Mouse (Mus musculus) adrenal gland, adult (tissue): ENCODE results near the gene Naaa.

Experiments used
- DNase-seq, 2 experiments: peaks; one replicate each; pipeline ENCODE4 v3.0.0; 2022 to 2023; ENCODE audit warnings: low spot score in 1 of 2; ENCODE audit not compliant: inconsistent age in 2 of 2

The Naaa gene

DNA sequence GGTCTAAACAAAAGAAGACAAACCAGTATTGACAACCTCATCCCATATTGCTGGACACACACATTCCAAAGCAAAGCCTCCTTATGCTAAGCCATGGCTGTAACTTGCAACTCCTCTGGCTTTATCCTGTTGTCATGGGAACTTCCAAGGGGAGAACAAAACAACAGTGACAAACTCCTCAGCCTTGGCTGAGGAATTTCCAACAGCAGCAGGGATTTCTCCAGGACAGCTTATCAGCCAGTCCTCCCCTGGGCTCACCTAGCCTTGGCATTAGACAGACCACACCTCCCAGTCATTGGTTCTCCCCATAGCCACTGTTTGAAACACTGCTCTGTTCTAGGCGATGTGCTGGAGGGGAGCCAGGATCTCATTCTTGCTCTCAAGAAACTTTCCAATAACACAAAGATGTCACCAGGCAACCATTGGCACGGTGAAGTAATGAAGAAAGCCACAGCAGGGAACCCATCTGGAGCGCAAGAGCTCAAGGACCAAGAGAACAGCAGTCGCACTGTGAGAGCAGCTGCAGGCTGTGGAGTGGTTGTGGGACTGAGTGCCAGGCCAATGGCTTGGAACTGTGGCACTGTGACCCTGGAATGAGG, 14.1 kb downstream of the Naaa start:
- DNase-seq, result peak; percentile 66 to 89

DNA sequence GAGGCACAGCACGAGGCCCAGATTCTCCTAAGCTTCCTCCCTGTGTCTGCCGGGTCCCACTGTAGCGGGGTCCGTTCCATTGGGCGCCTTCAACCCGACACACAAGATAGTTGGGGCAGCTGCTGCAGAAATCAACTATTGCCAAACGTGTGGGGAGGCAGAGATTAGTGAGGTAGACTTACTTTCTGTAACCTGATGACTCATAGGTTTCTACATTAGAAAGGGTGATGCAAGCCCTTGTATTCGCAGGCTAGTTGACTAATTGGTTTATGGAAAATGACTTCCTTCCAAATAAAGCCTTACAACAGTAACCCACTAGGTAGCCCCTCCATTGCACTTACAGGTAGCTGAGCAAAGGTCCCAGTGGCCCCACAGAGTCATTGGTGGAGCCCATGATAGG, 15.3 kb downstream of the Naaa start:
- DNase-seq, result peak in 1 of 2 experiments; percentile 44

DNA sequence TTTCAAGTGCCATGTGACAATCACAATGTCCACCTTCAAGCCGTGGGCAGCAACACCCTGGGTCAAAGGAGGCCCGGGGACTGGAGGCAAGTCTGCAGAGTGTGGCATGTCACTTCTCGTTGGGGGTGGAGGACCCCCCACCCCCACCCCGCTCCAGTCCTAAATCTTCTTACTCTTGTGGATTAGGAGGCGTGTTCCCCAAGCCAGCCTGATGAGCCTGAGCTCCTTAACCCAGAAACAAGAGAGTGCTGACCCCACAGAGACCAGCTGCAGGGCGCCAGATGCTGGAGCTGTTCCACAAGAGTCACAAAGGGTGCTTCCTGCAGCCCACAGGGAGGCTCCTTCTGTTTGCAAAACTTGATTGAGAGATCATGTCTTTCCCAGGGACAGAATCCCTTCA, 21.8 kb downstream of the Naaa start, which contains the start of gene Ppef2:
Ppef2 (minus strand) TSS at position 61 of the 400 bp plus-strand sequence.
- DNase-seq, result no peak

DNA sequence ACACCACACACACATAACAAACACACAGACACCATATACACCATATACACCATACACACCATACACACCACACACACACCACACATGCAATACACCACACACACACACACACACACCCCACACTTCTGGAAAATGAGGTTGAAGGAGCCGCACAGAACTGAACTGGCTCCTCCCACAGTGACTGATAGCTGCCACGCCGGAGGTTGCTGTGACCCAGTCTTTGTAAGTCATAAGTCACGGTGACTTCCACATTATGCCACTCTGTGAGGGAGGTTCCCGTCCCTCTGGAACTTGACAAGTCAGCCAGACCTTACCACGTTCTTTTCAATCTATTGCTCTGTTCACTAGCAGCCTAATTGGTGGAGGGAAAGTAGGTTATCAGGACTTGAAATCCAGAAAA, 23.5 kb downstream of the Naaa start:
- DNase-seq, result no peak

DNA sequence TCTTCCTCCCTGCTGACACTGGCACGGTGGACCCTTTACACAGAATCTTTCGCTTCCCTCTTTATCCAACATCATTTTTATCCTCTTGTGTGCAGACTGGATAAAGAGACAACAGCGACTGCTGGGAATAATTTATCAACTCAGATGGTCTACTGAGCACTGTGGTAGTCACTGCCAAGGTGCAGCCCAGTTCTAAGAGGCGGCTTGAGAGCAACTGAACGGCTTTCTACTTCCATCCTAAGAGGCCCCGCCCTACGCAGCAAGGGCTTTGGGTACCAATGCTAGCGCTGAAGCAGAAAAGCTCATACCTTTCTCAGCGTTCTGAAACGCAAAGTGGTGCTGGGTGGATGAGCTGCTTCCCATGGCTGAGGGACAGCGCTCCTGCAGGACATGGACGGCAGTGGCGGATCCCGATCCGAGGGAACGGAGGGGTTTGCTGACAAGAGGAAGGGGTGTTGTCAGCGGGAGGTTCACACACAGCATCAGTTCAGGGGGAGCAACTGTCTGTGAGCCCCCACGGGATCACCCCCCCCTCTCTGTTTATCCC, 25.1 kb downstream of the Naaa start:
- no peak for DNase-seq

DNA sequence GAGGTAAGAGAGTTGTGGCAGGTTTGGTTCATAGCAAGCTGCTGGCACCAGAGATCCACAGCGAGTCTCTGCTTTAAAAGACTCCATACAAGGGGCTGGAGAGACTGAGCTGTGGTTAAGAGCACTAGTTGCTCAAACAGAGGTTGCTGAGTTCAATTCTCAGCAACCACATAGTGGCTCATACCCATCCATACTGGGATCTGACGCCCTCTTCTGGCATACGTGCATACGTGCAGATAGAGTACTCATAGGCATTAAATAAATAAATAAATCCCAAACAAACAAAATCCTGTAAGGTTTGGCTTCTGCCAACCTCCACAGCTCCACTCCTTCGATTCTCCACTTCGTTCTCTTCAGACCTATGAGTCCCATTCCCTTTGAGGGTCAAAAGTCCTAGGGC, 25.9 kb downstream of the Naaa start:
- DNase-seq, result no peak

DNA sequence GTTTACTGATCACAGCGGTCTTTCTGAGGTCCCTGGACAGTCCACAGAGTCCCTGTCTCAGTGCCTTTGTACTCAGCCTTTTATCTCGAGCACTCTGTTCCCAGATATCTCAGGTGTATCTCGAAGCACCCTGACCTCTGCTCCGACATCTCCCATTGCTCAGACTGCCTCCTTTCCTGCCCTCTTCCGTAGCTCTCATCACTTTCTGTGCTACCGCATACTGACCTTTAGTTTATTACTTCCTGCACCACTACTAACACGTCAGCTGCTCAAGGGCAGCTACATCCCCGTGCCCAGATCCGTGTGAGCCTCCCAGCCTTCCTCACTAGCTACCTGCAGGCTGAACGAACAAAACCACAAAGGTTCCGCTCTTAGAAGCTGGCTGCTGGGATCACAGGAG, 29.4 kb downstream of the Naaa start:
- DNase-seq, result no peak

DNA sequence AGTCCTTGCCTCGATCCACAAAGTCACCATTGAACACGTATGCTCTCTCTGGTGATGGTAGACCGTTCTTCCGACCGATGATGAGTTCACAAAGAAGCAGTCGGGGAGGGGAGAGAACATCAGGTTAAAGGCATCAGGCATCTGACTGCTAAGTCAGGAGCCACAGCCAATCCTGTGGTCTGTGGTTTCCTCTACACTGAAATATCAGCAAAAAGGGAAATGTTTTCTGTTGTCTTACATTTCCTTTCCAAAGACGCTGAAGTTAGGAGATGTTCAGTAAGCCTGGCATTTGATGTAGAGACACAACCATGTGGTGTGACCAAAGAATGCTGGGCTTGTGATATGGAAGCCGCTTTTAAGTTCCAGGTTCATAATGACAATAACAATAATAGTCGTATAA, 32.5 kb downstream of the Naaa start:
- no peak for DNase-seq

DNA sequence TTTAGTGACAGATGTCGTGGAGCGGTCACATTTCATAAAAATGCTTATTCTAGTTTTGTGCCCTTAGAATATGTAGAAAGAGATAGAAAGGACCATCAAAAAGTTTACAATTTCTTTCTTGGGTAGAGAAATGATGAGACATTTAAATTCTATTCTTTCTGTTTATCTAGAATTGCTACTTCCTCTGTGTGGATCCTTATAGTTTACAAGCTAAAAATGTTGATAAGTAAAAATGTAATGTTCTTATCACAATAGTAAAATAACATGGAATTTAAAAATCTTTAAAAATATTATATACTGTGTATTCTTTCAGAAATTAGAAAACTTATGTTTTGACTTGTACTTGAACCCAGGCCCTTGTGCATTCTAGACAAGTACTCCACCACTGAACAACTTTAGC, 33.1 kb downstream of the Naaa start:
- DNase-seq, result no peak

DNA sequence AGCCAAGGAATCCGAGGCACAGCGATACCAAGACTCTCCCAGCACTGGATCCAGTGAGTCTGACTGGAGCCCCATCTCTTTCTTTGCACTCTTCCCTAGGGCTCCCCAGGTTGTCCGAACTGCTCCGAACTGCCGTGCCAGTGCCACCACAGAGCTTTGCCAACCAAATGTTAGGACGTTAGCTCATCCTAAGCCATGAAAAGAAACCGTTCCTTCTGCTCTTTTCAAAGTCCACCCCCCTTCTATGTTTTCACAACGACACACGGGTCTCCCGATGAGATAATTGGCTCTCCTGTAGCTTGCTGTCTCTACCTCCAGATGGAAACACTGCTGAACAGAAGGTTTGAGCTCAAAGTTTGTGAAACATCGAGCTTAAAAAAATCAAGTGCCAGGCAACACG, 37.2 kb downstream of the Naaa start:
- DNase-seq, result no peak

DNA sequence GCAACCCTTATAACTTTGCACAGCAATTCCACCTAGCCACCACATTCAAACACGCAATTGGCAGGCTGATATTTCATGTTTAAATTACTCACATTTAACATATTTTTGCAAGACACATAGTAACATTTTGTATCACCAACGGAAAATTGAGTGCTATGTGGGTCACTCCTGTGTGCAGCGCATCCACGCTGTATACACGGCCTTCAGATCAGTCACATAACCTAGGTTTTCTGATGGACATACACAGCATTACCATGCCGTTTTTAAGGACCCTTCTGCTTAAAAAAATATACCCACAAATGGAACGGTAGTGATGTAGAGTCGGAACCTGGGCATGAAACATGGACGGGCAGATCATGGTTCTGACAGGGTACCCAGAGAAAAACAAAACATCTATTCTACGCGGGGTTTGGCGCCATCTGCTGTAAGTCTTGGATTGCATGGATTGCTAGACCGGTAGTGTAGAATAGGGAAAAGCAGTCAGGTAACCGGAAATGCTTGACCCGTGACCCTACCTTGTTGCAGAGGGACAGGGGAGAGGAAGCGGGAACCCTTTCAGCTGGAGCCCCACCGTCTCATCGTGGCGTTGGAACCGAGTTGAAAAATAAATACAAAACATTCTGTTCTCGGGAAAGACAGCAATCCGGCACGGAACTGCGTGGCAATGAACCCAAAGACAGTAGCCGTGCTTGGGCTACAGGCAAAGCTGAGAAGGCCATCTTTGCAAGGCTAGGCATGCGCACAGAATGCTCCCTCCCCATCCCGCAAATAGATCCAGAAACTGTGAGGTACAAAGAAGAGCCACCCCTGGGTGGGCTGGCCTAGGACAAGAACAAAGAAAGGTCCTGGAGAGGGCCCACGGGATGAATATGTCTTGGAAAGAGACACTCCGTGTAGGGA, 38.4 kb downstream of the Naaa start:
- DNase-seq, result peak; percentile 60 to 90

DNA sequence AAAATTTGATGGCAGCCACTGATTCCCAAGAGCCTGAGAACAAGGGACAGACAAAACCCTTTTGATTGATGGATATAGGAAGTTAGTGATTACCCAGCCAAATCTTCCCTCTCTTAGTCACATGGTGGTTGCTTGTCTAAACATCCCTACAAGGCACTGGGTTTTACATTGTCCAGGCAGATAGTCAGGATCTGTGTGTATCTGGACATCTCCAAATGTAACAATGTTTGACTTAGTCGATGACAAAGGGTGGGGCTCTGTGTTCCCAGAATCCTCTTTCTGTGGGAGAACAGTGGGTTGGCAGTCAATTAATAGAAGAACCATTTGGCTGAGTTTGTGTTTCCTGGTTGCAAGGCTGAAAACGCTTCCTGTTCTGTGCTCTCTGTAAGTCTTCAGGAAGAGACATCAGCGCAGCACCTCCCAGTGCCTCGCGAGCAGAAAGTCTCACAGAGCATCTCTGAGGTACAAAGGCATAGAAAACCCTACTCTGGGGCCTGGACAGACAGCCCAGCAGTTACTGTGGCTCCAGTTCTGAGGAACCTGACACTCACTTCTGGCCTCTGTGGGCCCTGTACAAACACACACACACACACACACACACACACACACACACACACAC, 42.9 kb downstream of the Naaa start:
- DNase-seq, result no peak

DNA sequence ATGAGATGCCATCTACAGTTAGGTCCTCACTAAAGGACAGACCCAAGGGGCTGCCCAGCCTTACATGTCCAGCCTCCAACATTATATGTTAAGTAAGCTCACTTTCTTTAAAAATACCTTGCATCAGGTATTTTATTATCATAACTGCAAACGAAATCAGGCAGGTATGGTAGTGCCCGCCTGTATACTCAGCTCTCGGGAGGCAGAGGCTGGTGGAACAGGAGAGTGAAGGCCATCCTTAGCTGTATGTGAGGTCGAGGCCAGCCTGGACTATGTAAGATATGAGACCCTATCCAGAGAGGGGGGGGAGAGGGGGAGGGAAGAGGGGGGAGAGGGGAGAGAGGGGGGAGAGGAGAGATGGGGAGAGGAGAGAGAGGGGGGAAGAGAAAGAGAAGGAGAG, 44.6 kb downstream of the Naaa start:
- no peak for DNase-seq

DNA sequence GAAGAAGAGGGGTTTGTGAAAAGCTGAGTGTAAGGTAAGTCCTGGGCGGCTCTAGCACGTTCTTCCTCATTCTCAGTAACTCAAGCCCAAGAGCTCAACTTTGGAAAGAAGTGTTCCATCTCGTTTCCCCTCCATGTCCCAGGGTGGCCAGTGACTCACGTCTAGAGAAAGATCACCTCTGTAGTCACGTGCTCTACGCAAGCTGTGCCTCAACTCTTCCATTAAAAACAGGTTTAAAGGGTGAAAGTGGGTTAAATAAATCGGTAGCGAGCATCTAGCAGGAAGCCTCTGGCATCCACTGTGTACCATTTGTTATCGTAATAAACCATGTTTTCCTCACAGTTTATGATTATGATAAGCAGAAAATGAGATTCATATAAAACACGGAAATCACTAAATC, 46.1 kb downstream of the Naaa start:
- no peak for DNase-seq

DNA sequence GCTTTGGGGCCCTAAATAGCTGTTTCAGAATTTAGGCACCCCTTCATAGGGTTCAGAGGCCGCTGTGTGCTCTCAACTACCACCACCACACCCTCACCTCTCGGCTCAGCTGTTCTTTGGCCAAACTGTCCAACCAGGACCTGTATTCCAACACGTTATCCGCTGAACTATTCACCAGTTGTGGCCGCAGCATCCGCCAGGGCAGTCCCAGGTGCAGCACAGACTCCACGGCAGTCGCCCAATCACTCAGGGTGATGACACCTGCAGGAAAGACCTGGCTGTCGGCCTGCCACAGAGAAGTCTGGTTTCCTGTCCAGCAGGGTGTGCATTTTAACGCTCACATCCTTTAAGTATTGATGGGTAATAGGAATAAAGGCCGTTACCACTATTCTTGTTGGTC, 47.7 kb downstream of the Naaa start:
- DNase-seq, result no peak

DNA sequence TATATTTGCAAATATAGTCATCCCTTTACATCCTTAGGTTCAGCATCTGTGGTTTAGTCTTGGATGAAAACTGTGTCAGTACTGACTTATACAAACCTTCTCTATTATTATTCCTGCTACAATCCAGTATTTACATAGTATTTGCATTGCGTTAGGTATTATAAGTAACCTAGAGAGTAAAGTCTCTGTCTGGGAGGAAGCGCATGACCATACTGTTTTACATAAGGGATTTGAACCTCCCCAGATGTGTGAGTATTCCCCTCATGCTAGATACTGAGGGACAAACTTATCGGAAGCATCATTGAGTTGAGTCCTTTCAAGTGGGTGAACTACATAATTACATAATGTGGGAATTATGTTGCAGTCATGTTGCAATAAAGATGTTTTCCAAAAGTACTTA, 48.5 kb downstream of the Naaa start:
- DNase-seq, result no peak

DNA sequence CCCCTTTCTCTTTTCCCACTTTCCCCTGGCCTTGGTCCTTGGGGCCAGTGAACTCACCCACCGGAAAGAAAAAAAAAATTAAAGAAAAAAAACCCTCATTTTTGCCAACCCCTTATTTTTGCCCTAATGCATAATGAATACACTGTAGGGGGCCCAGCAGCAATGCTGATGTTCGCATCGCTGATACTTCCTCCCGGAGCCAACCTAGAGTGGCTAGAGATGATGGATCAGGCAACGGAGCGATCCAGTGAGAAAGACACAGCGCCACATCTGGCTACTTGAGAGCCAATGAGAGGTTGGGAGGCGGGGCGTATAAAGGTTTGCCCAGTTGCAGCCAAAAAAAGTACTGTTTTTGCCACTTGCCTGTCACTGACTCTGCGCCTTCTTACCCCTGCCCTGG, 49.2 kb downstream of the Naaa start:
- no peak for DNase-seq

DNA sequence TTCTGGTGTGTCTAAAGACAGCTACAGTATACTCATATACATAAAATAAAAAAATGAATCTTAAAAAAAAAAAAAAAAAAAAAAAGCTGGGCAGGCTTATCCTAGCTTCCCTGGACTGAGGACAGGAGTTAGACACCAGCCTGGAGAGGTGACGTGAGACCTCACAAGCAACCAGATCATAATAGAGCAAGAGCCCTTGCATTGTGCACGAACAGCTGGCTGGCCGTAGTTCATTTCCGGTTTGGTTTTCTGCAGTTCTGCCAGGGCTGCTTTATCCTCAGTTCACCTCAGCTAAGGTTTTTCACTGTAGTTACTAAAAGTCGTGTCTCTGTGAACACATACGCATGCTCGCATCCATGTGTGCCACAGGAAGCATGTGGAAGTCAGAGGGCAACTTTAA, 50.2 kb downstream of the Naaa start:
- no peak for DNase-seq

DNA sequence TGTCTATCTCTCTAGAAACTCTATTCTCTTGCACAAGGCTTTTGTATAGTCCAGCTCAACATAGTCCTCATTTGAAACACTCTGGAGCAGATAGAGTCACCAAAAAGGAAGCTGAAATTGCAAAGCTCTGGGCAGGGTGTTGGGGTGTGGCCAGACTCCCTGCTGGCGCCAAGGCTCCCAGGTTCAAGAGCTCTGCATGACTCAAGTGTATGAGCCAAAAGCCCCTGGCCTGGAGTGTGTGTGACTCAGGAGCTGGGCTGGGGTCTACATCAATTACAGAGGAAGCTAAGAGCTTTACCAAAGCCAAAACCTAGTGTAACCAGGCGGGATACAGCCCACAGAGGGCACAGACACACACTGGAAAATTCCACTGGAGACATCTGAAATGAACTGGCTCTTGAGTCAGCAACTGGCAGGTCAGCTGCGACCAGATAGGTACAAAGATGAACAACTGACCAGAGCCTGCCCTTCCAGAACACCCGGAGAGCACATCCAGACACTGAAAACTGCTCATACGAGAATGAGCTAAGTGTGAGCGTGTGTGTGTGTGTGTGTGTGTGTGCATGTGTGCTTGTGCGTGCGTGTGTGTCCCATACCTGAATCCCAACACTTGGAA, 57.6 kb downstream of the Naaa start:
- no peak for DNase-seq

DNA sequence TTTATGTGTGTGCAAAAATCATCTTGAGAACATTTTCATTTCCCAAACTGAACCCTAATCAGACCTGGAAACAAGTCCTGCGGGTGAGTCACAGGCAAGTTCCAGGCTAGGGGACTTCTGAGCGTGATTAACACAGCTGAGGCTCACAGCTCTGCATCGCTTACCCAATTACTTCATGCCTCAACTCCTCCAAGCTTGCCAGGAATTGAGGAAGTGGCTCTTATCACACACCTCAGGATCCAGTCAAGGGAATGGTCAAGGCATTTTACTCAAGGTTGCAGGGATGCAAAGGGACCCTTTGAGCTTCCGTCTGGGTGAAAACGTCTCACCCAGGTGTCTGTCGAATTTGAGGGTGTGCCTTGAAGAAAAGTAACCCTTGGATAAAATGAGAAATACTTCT, 58.1 kb downstream of the Naaa start:
- DNase-seq, result no peak
